Mouse (Mus musculus) myocyte (in vitro differentiated cells): ENCODE results near the gene Eva1a.

ENCODE experiments used
- MAX ChIP-seq: IDR thresholded peaks from one replicate; pipeline ENCODE4 v1.6.1; 2011; ENCODE audit warnings: low read depth, mild to moderate bottlenecking, control low read depth
- MYOG ChIP-seq, 3 experiments: IDR thresholded peaks; one replicate each; pipeline ENCODE4 v1.6.1; 2011; ENCODE audit warnings: control low read depth in 2 of 3, low read depth in 2 of 3, mild to moderate bottlenecking in 2 of 3; ENCODE audit not compliant: insufficient read length in 2 of 3, control insufficient read depth in 1 of 3, insufficient read depth in 1 of 3
- POLR2A ChIP-seq: IDR thresholded peaks from one replicate; pipeline ENCODE4 v1.6.1; 2011; ENCODE audit warnings: low read depth, mild to moderate bottlenecking, control low read depth, moderate library complexity; ENCODE audit not compliant: insufficient read length
- POLR2AphosphoS2 ChIP-seq: IDR thresholded peaks from one replicate; pipeline ENCODE4 v1.6.1; 2011; ENCODE audit warnings: low read depth, control low read depth; ENCODE audit not compliant: insufficient read length
- REST ChIP-seq: IDR thresholded peaks from one replicate; pipeline ENCODE4 v1.6.1; 2011; ENCODE audit warnings: mild to moderate bottlenecking, control low read depth, moderate library complexity; ENCODE audit not compliant: insufficient read depth, insufficient read length
- TCF3 ChIP-seq: IDR thresholded peaks from one replicate; pipeline ENCODE4 v1.6.1; 2011; ENCODE audit warnings: low read depth, control low read depth; ENCODE audit not compliant: insufficient read length
- USF1 ChIP-seq: IDR thresholded peaks from one replicate; pipeline ENCODE4 v1.6.1; 2011; ENCODE audit warnings: low read depth, mild to moderate bottlenecking, control low read depth, moderate library complexity

GRCm38 (mm10) chr6:82041488-82042295 lies 849 bp downstream of the Eva1a start:
- TF ChIP-seq POLR2A = no peak
- TF ChIP-seq USF1 = no peak
- TF ChIP-seq REST = no peak
- TF ChIP-seq TCF3 = no peak
- no peak for TF ChIP-seq POLR2AphosphoS2
- no peak for TF ChIP-seq MAX
- TF ChIP-seq MYOG (IDR thresholded peaks at IDR 0.05; ENCODE audit: control insufficient read depth in 1 of 3, insufficient read depth in 1 of 3, insufficient read length in 2 of 3, low read depth in 2 of 3) = no peak
